Mouse (Mus musculus) activated CD4-positive, CD25-positive, alpha-beta regulatory T cell, adult 9 weeks (primary cell): ENCODE data around the gene Slc25a53. TPM values are rescaled to one million over a fixed set of nuclear protein-coding genes. Genes with fewer than 3 reads are reported as not detected.

ENCODE experiments used
- polyA plus RNA-seq: library from polyadenylated mRNA; unstranded; fragments of 100-300 nt; shearing (Covaris generic); gene quantifications from one replicate; pipeline ENCODE4 v1.2.1, GENCODE M21; 2017

Slc25a53 gene
- 14.9 TPM for polyA plus RNA-seq

GRCm38 (mm10) chrX:137038000-137038483, at the start of gene Slc25a53:
Gene Slc25a53, minus strand, starts transcription at chrX:137038302.

GRCm38 (mm10) chrX:137049425-137050225, 11.5 kb upstream of the Slc25a53 start, which contains the start of gene Fam199x:
Gene Fam199x, plus strand, starts transcription at chrX:137049594.

GRCm38 (mm10) chrX:136992978-136993547, 45.0 kb downstream of the Slc25a53 start, which contains the start of gene Zcchc18:
Gene Zcchc18, plus strand, starts transcription at chrX:136993155.

DNA sequence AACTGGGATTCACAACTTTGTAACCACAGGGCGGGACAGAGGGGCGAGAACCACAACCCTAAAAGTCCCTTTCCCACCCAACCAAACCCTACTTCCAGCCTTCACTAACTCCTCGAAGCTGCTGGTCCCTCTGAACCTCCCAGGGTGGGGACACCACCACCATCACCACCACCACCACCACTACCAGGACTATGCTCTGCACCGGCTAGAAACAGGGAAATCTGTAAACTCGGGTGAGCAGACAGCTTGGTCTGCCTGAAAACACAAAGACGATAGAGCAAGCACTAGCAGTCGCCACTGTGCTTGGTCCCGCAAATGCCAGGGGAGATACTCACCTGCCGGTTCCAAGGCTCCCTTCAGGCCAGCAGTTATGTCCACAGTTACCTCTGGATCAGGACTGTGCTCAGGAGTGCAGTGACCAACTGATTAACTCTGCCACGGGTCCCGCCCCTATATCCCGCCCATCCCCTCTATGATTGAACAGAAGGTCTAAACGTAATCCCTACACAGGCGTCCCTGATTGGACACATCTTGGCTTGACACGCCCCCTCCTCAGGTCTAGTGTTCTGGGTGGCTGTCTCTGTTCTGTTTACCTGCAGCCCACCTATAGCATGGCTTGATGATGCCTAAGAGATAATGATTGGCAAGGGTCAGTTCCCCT, 61.5 kb downstream of the Slc25a53 start, which contains the start of the genes Tmsb15l and Tmsb15b1:
Tmsb15l (minus strand) TSS at position 446 of the 661 bp plus-strand sequence.
Tmsb15b1 (minus strand) TSS at position 451 of the 661 bp plus-strand sequence.

GRCm38 (mm10) chrX:136975397-136975796, 62.7 kb downstream of the Slc25a53 start, which contains the start of gene Tmsb15b2:
Gene Tmsb15b2, minus strand, starts transcription at chrX:136975497.

Other genes starting within 250 kb of the Slc25a53 start
- 1.5 TPM for gene Plp1, start 215.6 kb downstream of the Slc25a53 start, polyA plus RNA-seq
- gene Rab9b, start 169.5 kb downstream of the Slc25a53 start, polyA plus RNA-seq = not detected
- gene H2bfm, start 111.0 kb downstream of the Slc25a53 start, polyA plus RNA-seq = not detected
- 65.0 TPM for gene Tmsb15b2, start 62.8 kb downstream of the Slc25a53 start, polyA plus RNA-seq
- 3.2 TPM for gene Tmsb15l, start 61.4 kb downstream of the Slc25a53 start, polyA plus RNA-seq
- gene Tmsb15b1, start 61.4 kb downstream of the Slc25a53 start, polyA plus RNA-seq = 28.5 TPM
- 48.2 TPM for gene Zcchc18, start 45.1 kb downstream of the Slc25a53 start, polyA plus RNA-seq
- gene Fam199x, start 11.3 kb upstream of the Slc25a53 start, polyA plus RNA-seq = 4.7 TPM
- not detected for gene Esx1, start 83.8 kb upstream of the Slc25a53 start, polyA plus RNA-seq